Mouse (Mus musculus) skeletal muscle tissue, adult 2 months (tissue): ENCODE data around the gene Rnf220.
A peak's percentile ranks its signal among the peaks of the same experiment; 100 is the strongest.

ENCODE experiments used
- DNase-seq: peaks from one replicate; pipeline ENCODE4 v3.0.0-alpha.2; 2012; ENCODE audit warnings: low read depth, low spot score

The Rnf220 gene

GRCm38 (mm10) chr4:117489566-117489965 lies 7.3 kb downstream of the Rnf220 start:
- no peak for DNase-seq

- no peak for DNase-seq
These were observed 9.4 kb downstream of the Rnf220 start for GRCm38 (mm10) chr4:117487471-117487870.

GRCm38 (mm10) chr4:117486188-117486587 lies 10.7 kb downstream of the Rnf220 start:
- DNase-seq = no peak

GRCm38 (mm10) chr4:117485045-117485780 lies 11.6 kb downstream of the Rnf220 start:
- DNase-seq = no peak

- no peak for DNase-seq
These were observed 12.4 kb downstream of the Rnf220 start for GRCm38 (mm10) chr4:117484256-117485044.

- peak; percentile 49 for DNase-seq
These were observed 13.0 kb downstream of the Rnf220 start for GRCm38 (mm10) chr4:117483931-117484255.

- DNase-seq = no peak
These were observed 14.7 kb downstream of the Rnf220 start for GRCm38 (mm10) chr4:117482103-117482502.

- no peak for DNase-seq
These were observed 16.0 kb downstream of the Rnf220 start for GRCm38 (mm10) chr4:117480611-117481445.

GRCm38 (mm10) chr4:117479951-117480350 lies 16.9 kb downstream of the Rnf220 start:
- DNase-seq = no peak

- DNase-seq = no peak
These were observed 18.7 kb downstream of the Rnf220 start for GRCm38 (mm10) chr4:117478101-117478673.

GRCm38 (mm10) chr4:117477401-117477800 lies 19.5 kb downstream of the Rnf220 start:
- no peak for DNase-seq

- no peak for DNase-seq
These were observed 20.1 kb downstream of the Rnf220 start for GRCm38 (mm10) chr4:117476777-117477176.

GRCm38 (mm10) chr4:117476355-117476754 lies 20.5 kb downstream of the Rnf220 start:
- DNase-seq = no peak

- no peak for DNase-seq
These were observed 22.9 kb downstream of the Rnf220 start for GRCm38 (mm10) chr4:117473985-117474354.

GRCm38 (mm10) chr4:117473291-117473984 lies 23.4 kb downstream of the Rnf220 start:
- DNase-seq = no peak

- DNase-seq = no peak
These were observed 27.4 kb downstream of the Rnf220 start for GRCm38 (mm10) chr4:117469471-117469870.

- DNase-seq = no peak
These were observed 28.9 kb downstream of the Rnf220 start for GRCm38 (mm10) chr4:117467936-117468335.

- DNase-seq = no peak
These were observed 47.7 kb downstream of the Rnf220 start for GRCm38 (mm10) chr4:117449151-117449550.

GRCm38 (mm10) chr4:117447926-117448325 lies 48.9 kb downstream of the Rnf220 start:
- no peak for DNase-seq

GRCm38 (mm10) chr4:117445516-117446207 lies 51.2 kb downstream of the Rnf220 start:
- DNase-seq = no peak

GRCm38 (mm10) chr4:117438919-117439318 lies 57.9 kb downstream of the Rnf220 start:
- no peak for DNase-seq
